ENCODE assay signal across 31 mouse cellular contexts in the genomic region with DNA sequence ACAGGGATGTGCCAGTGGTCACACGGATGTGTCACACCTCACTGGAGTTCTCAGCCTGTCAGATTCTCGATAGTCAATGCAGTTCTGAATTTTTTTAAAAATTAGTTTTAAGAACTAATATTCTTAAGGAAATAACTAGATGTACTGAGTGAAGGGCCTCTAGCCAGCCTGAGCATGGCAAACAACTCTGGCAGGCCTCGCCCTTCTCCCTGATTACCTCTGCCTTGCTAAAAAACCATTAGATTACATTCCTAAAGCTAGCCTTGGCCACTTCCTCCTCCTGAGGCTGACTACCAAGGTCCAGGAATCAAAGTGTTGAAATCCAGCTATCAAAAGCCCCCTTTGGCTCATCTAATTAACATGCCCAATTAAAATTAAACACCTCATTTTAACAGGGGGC. TPM values are rescaled to one million over a fixed set of nuclear protein-coding genes. Genes with fewer than 3 reads are reported as not detected.
"Had no signal": no experiment of that assay in that cellular context is flagged by ENCODE, and none has a peak within 500 bp of the region (broad histone marks: within the 10 kb centered on the region; RNA-seq: fewer than 3 reads in every experiment).

No protein-coding gene starts in this region.

- H3K4me2 ChIP-seq: heart, embryonic 12.5 days; hindbrain, embryonic 12.5 days; hindbrain, embryonic 14.5 days; kidney, embryonic 15.5 days; limb, embryonic 12.5 days; liver, embryonic 11.5 days had no signal

- H3K36me3 ChIP-seq: heart, embryonic 10.5 days; heart, embryonic 12.5 days; hindbrain, embryonic 10.5 days; hindbrain, embryonic 12.5 days; kidney, embryonic 15.5 days; limb, embryonic 10.5 days; limb, embryonic 12.5 days had no signal

- H3K27me3 ChIP-seq: kidney, embryonic 15.5 days; limb, embryonic 12.5 days had no signal

- H3K4me3 ChIP-seq: gastrocnemius, adult 2 months; heart, embryonic 10.5 days; heart, embryonic 12.5 days; hindbrain, embryonic 10.5 days; hindbrain, embryonic 12.5 days; kidney, embryonic 15.5 days; limb, embryonic 10.5 days; limb, embryonic 12.5 days had no signal

- DNase-seq: gastrocnemius, adult 2 months; gastrocnemius, postnatal 10 days; gastrocnemius, postnatal 25 days; heart, postnatal 10 days; heart, postnatal 4 days; kidney, adult 18-20 months; kidney, adult 9 months; kidney, postnatal 14 days; kidney, postnatal 36 days; layer of hippocampus, adult 9-11 months; layer of hippocampus, postnatal 36 days; liver had no signal

- H3K9me3 ChIP-seq: heart, embryonic 10.5 days; heart, embryonic 12.5 days; hindbrain, embryonic 10.5 days; hindbrain, embryonic 12.5 days; kidney, embryonic 15.5 days; limb, embryonic 10.5 days; limb, embryonic 12.5 days had no signal

- H3K9ac ChIP-seq: heart, embryonic 12.5 days; hindbrain, embryonic 12.5 days; hindbrain, embryonic 14.5 days; kidney, embryonic 15.5 days; limb, embryonic 12.5 days had no signal

- ATAC-seq: inflammation-experienced regulatory T-cells, adult 6 months; intestine, postnatal 0 days had no signal

- H3K27ac ChIP-seq: gastrocnemius, adult 2 months; heart, embryonic 10.5 days; hindbrain, embryonic 10.5 days; hindbrain, embryonic 12.5 days; hindbrain, embryonic 14.5 days; kidney, postnatal 0 days; limb, embryonic 10.5 days had no signal

RNA-seq across cellular contexts. Expression of a gene that starts 46.6 kb away (rescaled TPM):
- total RNA-seq: gastrocnemius, adult 2 months; gastrocnemius, postnatal 10 days; granulocyte monocyte progenitor cell, adult 5-6 weeks; heart, adult 8-10 months; heart, postnatal 25 days; heart, postnatal 4 days; layer of hippocampus, postnatal 36 days; left cerebral cortex, adult 18-20 months; left cerebral cortex, postnatal 10 days had no signal
- polyA plus RNA-seq: heart, embryonic 12.5 days; heart, embryonic 14.5 days; inflammation-experienced regulatory T-cells, adult 6 months; limb, embryonic 10.5 days; limb, embryonic 12.5 days; limb, embryonic 14.5 days had no signal
